Mouse (Mus musculus): Measurements from ENCODE around the gene Grtp1.
"Not testable (repeated sequence)": the region's sequence is repeated elsewhere in the genome, so short reads cannot be mapped to it uniquely, and the experiment has no call there.

Gene Grtp1

DNA sequence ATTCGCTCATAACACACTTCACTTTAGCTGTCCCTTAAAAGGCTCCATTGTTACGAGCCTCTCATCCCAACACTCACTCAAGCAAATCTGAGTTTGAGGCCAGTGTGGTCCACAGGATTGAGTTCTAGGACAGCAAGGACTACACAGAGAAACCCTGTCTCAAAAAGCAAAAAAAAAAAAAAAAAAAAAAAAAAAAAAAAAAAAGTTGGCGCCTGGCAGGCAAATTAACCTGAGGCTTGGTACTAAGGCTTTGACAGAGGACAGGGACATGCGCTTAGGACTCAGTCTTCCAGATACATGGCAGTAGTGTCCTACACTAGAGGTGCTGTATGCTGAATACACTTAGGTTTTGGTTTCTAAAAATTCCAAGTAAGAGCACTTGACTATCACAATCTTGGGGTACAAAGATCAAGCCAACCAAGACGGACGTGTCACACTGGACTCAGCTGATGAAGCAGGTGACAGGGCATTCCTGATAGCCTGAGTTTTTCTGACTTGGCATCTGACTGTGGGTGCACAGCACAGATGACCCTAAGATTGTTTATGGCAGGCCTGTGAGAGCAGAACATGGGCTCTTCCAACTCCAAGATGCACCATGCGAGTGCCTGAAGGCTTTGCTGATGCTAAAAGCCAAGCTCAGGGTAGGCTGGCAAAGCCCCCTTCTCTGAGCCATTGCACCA is 23.1 kb downstream of the Grtp1 start:
- in situ Hi-C loops (cut with MboI, MseI), result no loop called here

DNA sequence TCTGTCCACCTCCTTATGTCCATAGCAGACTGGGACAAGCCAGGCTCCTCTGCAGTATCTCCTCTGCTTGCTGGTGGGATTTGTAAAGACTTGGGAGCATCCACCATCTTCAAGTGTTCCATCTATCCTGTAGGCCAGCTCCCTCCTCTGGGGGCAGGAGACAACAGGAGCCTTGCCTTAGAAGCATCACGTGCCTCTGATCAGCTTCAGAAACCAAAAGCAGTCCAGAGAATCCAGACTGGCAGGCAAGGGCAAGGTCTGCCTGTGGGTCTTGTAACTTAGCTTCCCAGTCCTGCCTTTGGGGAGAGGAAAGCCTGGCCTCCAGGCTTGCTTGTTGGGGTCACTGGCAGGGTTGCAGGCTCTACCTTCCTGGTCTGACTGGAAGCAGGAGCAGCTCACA is 24.8 kb downstream of the Grtp1 start:
- in situ Hi-C loops (cut with MboI, MseI), result no loop called here

DNA sequence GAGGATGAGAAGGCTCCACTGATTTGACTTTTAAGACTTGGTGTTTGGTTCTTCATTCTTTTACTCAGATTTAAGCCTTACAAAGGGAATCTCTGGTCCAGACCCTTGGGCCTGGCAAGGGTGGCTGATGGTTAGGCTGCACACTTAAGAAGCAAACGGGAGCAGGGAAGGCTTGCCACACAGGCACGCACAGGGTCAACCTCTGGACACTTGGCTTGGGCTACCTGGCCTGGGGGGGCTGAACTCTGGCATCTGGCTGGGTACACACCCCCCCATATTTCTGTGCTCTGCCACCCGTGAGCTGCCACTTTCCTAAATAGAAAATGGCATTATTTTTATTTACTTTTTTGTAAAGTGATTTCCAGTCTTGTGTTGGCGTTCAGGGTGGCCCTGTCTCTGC is 25.6 kb downstream of the Grtp1 start:
- in situ Hi-C loops (cut with MboI, MseI), result no loop called here

DNA sequence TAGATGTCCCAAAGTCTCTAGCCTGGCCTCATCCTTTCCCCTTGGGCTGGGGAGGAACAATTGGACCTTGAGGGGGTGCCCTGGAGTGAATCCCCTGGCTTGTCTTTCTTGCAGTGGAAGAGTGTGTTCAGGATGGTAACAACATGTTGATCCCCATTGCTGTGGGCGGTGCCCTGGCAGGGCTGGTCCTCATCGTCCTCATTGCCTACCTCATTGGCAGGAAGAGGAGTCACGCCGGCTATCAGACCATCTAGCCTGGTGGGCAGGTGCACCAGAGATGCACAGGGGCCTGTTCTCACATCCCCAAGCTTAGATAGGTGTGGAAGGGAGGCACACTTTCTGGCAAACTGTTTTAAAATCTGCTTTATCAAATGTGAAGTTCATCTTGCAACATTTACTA is 26.1 kb downstream of the Grtp1 start:
- in situ Hi-C loops (cut with MboI, MseI), result no loop called here

DNA sequence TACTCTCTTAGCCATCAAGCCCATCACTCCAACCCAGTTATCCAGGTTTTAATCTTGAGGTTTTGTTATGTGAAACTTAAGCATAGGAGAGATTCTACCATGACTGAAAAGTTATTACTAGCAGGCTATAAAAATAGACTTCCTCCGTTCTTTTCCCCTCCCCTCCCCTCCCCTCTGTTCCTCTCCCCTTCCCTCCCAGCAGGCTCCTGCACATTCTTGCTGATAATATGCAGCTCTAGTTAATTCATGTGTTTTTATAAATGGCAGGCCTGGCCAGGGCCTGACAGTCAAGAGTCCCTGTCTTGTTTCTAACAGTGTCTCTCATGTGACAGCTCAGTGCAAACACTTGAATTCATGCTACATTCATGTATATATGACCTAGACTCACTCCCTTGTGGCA is 29.9 kb downstream of the Grtp1 start:
- in situ Hi-C loops (cut with MboI, MseI), result no loop called here

DNA sequence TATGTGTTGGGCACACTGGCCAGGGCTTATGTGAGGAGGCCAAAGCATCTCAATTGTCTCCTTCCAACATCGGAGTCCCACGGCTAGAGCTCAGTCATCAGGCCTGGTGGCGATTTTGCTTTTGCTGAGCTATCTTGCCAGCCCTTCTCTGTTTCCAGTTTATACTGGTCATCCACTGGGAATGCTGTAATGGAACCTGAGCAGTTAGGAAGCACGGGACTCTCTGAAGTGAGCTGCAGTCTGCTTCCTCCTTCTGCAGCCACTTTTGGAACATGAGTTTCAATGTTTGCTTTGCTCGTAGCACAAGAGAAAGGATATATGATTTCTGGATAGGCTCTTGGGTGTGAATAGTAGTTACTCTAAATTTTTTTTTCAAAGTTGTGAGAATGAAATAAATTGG is 36.1 kb downstream of the Grtp1 start:
- in situ Hi-C loops (cut with MboI, MseI), result no loop called here

DNA sequence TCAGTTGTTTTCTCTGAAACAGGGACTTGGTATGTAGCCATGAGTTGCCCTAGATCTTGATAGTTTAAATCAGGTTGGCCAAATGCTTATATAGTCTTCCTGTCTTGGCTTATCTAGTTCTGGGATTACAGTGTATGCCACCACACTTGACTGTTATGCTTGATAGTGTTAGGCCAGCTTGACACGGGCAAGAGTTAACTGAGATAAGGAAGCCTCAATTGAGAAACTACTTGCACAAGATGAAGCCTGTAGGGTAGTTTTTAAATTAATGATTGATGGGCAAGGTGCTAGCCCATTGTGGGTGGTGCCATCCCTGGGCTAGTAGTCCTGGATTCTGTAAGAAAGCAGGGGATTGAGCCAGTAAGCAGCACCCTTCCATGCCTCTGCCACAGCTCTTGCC is 36.9 kb downstream of the Grtp1 start:
- in situ Hi-C loops (cut with MboI, MseI), result no loop called here

DNA sequence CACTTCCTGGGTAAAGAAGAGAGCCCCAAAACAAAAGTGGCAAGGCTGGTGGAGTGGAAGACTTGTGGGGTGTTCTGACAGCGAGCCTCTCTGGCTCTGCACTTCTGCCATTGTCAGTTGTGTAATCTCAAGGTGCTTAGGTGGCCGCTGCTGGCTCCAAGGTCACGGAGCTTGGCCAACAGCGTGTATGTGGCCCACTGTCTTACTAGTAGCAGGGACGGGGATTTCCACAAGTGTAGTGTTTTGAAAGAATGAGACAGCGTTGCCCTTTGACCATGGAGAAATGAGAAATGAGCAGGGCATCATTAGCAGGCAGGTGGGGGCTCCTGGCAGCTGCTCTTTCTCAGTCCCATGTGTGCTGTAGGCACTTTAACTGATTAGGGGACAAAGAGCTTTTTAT is 38.3 kb downstream of the Grtp1 start:
- in situ Hi-C loops (cut with MboI, MseI), result no loop called here

DNA sequence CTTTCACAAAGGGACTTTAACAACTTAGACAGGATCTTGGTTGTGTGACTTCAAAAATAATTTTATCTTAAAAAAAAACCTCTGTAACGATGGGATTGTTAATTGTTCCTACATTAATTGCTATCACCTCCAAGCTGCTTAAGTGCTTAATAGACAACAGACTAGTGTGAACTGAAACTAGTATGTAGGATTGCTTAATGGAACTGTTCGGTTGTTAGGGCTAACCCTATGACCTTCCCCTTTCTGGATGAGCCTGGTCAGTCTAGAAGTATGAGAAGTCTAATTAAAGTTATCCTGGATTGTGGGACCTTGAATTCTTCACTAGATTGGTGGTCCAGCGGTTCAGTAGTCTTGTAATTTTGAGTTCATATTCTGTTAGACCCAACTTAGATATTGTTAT is 39.7 kb downstream of the Grtp1 start:
- in situ Hi-C loops (cut with MboI, MseI), result no loop called here

DNA sequence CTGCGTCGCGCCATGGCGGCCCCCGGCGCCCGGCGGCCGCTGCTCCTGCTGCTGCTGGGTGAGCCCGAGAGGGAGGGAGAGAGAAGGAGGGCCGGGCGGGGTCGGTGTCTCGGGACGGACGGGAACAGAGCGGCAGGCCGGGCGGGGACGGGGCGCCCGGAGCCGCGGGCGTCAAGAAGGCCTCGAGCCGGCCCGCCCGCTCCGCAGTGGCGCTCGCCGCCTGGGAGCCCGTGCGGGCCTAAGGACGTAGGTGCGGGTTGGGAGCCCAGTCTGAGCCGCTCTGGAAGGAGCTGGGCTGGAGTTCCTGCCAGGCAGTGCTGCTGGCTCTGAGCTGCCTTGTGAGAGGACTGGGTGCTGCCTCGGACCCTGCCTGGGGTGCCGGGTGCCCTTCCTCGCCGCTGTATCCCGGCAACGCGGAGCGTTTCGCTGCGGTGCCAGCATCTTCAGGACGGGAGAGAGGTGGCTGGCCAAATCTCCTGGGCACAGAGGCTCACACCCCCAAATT is 41.0 kb downstream of the Grtp1 start:
- in situ Hi-C loops (cut with MboI, MseI), result no loop called here

DNA sequence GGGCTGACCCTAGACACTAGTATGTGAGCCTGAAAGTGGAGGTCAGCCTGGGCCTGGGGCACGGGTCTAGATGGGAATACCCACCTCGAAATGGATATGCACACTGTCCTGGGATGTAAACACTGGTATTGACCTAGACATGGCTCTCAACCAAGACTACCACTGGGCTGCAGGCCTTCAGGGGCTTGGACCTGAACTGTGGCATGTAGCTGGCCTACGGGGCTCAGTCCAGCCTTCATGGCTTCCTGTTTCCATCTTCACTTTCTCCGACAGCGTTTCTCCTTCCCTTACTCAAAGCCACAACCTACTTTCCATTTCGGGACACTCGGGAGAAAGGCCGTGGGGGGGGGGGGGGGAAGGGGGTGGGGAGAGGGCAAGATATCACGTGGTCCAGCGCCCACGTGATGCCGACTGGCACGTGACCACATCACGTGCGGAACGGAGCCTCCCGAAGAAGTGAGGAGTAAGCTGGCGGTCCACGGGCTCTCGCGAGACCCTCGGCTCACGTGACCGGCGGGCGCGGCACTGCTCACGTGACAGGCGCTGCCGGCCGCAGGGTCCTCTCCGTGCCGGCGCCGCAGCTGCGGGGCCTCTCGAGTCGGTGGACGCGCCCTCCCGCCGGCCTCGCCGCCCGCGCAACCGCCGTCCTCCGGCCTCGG is 41.6 kb downstream of the Grtp1 start, which contains the start of gene Lamp1:
Gene Lamp1, plus strand, starts transcription at position 444 of the 659 bp plus-strand sequence.
- in situ Hi-C loops (cut with MboI, MseI), result no loop called here

DNA sequence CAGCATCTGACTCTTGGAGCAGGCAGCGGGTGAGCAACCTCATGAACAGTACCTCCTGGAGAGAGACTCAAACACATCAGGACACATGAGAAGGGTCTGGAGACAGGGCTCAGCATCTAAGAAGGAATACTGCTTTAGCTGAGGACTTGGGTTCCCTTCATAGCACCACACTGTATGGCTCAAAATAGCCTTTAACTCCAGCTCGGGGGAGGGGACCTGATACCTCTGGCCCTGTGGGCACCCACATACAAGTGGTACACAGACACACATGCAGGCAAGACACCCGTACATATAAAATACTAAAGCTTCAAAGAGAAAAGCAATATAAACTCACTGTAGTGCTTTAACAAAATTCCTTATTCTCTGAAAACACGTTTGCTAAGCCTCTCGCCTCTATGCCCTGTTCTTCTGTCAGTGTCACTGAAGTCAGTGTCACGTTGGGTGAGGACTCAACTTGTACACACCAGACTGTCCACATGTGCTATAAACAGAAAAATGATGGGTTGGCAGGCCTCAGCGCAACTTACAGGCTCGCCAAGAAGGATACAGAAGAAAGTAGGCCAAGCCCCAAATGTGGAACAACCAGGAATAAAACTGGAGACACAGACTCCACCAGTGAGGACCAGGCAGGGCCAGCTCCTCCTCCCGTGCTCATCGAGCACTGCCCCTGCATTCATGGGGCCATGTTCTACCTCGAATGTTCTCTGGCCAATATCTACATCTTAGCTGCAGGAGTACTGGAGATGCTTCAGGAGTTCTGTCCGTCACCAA is 43.9 kb downstream of the Grtp1 start:
- in situ Hi-C loops (cut with MboI, MseI), result no loop called here

DNA sequence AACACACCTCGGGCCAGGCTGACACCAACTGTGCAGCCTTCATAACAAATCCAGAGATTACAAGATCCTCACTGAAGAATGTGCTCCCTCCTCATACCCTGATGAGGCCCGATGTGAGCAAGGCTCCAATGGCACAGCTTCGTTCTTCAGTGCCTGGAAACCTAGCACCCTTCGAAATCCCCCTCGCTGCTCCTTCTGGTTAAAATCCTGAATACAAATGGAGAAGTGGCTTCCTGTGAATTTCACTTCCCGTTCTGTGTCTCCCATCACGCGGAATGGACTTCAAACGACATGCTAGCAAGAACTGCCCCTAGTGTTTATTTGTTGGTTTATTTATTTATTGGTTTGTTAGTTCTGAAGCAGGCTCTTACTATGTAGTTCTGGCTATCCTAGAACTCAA is 45.1 kb downstream of the Grtp1 start:
- in situ Hi-C loops (cut with MboI, MseI), result no loop called here

DNA sequence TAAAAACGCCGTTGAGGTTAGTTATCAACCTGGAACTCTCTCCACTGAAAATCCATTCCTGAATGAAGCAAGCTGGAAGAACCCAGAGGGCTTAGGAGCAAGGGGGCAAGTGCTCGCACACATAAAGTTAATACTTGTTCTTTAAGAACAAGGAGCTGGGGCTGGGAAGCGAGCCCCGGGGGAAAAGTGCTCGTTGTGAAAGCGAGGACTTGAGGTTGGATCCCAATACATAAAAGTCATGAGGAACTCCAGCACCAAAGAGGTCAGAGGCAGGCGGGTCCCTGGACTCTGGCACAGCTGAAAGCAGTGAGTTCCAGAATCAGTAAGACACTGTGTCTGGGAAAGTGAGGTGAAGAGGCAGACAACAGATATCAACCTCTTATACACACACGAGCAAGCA is 46.3 kb downstream of the Grtp1 start:
- in situ Hi-C loops (cut with MboI, MseI), result no loop called here

DNA sequence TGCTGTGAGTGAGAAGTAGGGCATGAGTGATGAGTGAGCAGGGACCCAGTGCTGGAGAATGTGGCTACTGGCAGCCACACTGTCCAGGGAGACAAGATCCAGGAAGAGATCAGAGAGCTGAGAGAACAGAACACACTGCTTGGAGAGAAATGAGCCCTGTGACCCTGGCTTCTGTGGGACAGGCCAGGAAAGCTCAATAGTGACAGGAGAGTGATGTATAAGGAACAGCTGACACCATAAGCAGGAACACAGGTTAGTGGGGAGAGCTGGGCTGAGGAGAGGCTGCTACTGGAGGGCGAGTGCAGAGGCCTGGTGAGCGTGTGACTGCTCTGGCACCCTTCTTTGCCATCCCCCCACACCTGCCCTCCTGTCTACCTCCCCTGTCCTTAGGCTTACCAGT is 49.5 kb downstream of the Grtp1 start:
- in situ Hi-C loops (cut with MboI, MseI), result no loop called here

DNA sequence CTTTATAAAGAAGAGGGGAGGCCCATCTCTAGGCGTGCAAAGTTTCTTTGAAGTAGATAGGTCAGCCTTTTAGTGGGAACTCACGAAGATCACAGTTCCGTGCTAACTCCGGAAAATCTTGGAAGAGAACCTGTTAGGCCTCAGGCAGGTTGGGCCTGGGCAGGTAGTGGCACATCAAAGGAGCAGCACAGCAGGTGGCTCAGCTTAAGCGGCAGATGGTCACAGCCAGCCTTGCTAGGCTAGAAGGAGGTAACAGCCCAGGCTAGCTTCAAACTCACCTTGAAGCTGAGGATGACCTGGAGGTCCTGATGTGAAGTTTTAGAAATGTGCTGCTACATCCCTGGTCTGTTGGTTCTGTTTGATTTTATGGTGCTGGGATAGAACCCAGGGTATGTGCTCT is 50.6 kb downstream of the Grtp1 start:
- in situ Hi-C loops (cut with MboI, MseI), result no loop called here

DNA sequence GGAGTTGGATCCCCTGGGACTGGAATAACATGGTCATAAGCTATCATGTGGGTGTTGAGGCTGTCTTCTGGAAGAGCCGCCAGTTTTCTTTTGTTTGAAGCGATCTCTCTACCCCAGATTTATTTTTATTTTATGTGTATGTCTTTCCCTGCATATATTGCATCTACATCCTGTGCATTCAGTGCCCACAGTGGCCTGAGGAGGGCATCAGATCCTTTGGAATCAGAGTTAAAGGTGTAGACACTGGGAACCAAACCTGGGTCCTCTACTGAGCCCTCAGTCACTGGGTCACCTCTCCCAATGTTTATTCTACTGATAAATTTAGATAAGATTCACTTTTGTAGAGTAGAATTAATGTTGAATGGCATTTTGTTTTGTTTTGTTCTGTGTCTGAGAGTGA is 51.1 kb downstream of the Grtp1 start:
- in situ Hi-C loops (cut with MboI, MseI), result no loop called here

DNA sequence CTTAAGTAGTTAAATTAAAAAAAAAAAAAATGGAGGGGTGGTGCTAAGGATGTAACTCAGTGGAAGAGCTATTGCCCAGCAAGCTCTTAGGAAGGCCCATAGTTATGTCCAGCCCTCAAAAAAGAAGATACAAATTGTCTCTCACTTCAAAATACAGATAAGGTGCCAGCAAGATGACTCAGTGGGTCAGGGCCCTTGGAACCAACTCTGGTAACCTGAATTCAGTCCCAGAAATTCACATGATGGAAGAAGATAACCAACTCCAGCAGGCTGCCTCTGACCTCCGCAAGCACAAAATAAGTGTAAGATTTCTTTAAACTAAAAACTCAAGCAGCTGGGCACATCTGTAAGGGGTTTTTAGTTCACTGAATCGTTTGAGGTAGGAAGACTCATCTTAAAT is 51.9 kb downstream of the Grtp1 start:
- in situ Hi-C loops (cut with MboI, MseI), result no loop called here

DNA sequence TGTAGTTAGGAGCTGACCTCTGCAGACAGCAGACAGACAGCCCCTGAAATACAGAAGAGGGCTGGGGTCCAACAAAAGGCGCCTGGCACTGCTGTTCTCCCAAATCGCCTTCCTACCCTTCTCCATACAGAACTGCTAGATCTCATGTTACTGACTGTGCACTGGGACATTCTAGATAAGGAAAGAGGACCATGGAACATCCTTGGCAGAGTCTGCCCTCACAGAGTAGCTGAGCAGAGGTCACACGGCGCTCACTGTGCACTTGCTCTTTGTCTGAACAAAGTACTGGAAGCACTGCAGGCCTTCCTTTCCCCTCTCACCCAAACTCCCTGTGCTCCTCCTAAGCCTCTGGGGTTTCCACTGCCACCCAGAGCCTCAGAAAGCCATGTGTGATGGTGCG is 58.7 kb downstream of the Grtp1 start:
- in situ Hi-C loops (cut with MboI, MseI), result loop anchor here (5.0 kb wide), 1 partner anchor 79 kb away; the partner anchor contains the start of gene Proz

DNA sequence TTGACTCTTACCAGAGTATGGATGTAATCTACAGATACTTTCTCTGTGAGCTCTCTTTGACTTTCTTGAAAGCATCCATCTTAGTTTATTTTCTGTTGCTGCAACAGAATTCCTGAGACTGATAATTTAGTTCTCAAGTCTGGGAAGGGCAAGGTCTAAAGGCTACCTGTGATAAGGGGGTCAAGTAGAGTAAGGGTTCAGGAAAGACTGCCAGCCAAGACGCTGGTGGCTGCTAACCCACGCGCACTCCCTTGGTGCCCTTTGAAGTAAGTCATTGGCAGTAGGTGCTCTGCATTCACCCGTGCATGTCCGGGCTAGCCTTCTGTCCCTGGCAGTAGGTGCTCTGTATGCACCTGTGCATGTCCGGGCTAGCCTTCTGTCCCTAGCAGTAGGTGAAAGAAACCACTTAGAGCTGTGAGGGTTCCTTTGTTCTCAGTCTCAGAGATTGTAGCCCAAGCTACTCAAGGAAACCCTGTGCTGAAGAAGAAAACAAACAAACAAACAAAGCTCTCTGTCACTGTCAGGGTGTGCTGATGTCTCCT is 60.7 kb downstream of the Grtp1 start:
- in situ Hi-C loops (cut with MboI, MseI), result loop anchor here (5.0 kb wide), 1 partner anchor 77 kb away; the partner anchor contains the start of gene Proz

DNA sequence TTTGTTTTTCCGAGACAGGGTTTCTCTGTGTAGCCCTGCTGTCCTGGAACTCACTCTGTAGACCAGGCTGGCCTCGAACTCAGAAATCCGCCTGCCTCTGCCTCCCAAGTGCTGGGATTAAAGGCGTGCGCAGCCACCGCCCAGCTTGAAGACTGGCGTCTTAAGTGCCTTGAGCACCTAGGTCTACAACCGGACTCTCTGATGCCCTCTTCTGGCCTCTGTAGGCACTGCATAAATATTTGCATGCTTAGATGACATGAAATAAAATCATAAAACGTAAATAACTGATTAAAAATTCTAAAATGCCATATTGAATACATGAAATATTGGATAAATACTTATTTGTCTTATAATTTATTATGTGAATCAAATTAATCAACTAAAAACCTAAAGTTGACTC is 68.2 kb downstream of the Grtp1 start:
- in situ Hi-C loops (cut with MboI, MseI), result not testable (repeated sequence)

DNA sequence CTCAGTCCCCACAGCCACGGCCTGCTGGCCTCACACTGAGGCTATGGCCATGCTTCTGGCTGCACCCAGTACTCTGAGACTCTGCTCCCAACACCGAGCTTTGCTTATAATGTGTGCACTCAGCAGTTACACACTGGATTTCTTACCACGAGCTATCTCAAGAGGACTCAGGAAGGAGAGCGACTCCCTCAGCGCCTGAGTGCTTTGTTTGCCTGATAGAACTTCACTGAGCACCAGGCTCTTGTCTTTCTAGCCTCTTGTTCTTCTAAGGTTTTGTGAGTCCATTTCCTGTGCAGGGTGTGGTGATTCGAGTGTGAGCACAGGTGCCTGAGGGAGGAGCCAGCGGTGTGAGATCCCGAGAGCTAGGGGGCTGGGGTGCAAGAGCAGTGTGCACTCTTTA is 75.5 kb downstream of the Grtp1 start:
- in situ Hi-C loops (cut with MboI, MseI), result no loop called here

All from T-helper 2 cell (primary cell).